Mouse (Mus musculus): ENCODE measurements at regions not wholly inside any gene's neighbourhood (a gene's known extent, or its start where the extent isn't known, plus 50 kb on each side); places are given as distances from the start of the nearest gene placed in this dataset.
"Not testable (repeated sequence)": the region's sequence is repeated elsewhere in the genome, so short reads cannot be mapped to it uniquely, and the experiment has no call there.

GRCm38 (mm10) chr6:143443446-143443845, 276.4 kb downstream of the Etnk1 start:
- H3K9me3 ChIP-seq: no peaks in the 10 kb centered on the region
- 89% methylated on average over 6 of the region's 6 CpGs for WGBS
- no peak overlapping the region for H3K4me3 ChIP-seq
- no peak overlapping the region for H3K4me2 ChIP-seq
- H3K27me3 ChIP-seq: 0 out of 2 replicates have a peak, but pooled peaks cover 9% of the 10 kb centered on the region
- H3K36me3 ChIP-seq: no peaks in the 10 kb centered on the region
- no peak overlapping the region for H3K9ac ChIP-seq
- H3K4me1 ChIP-seq (replicated peaks): 0 out of 2 replicates have a peak, but pooled peaks cover 2% of the 10 kb centered on the region
- no peak for ATAC-seq (ENCODE audit: low FRiP score)
- H3K27ac ChIP-seq: no peak overlapping the region

GRCm38 (mm10) chr6:143444782-143445181, 277.8 kb downstream of the Etnk1 start:
- H3K27ac ChIP-seq: no peak overlapping the region
- H3K4me2 ChIP-seq: no peak overlapping the region
- H3K4me3 ChIP-seq: no peak overlapping the region
- ATAC-seq (ENCODE audit: low FRiP score): no peak
- H3K4me1 ChIP-seq (replicated peaks): no peaks in the 10 kb centered on the region
- no peak overlapping the region for H3K9ac ChIP-seq
- no peaks in the 10 kb centered on the region for H3K36me3 ChIP-seq
- WGBS: 85% methylated on average over 3 of the region's 3 CpGs
- H3K9me3 ChIP-seq: no peaks in the 10 kb centered on the region
- H3K27me3 ChIP-seq: 0 out of 2 replicates have a peak, but pooled peaks cover 9% of the 10 kb centered on the region

- H3K4me1 ChIP-seq (replicated peaks): no peaks in the 10 kb centered on the region
- no peak overlapping the region for H3K4me3 ChIP-seq
- no peak overlapping the region for H3K27ac ChIP-seq
- no peak overlapping the region for H3K9ac ChIP-seq
- no peaks in the 10 kb centered on the region for H3K9me3 ChIP-seq
- 84% methylated on average over 13 of the region's 13 CpGs for WGBS
- no peaks in the 10 kb centered on the region for H3K36me3 ChIP-seq
- no peak overlapping the region for H3K4me2 ChIP-seq
- H3K27me3 ChIP-seq: 0 out of 2 replicates have a peak, but pooled peaks cover 9% of the 10 kb centered on the region
- ATAC-seq (ENCODE audit: low FRiP score): no peak
These were observed 279.0 kb downstream of the Etnk1 start for GRCm38 (mm10) chr6:143445834-143446552.

GRCm38 (mm10) chr6:143447060-143447459, 280.0 kb downstream of the Etnk1 start:
- H3K4me2 ChIP-seq: no peak overlapping the region
- H3K9me3 ChIP-seq: no peaks in the 10 kb centered on the region
- no peaks in the 10 kb centered on the region for H3K36me3 ChIP-seq
- H3K4me3 ChIP-seq: no peak overlapping the region
- H3K27ac ChIP-seq: no peak overlapping the region
- 0 out of 2 replicates have a peak, but pooled peaks cover 9% of the 10 kb centered on the region for H3K27me3 ChIP-seq
- no peak for ATAC-seq (ENCODE audit: low FRiP score)
- WGBS: 59% methylated on average over 5 of the region's 5 CpGs
- H3K4me1 ChIP-seq (replicated peaks): no peaks in the 10 kb centered on the region
- H3K9ac ChIP-seq: no peak overlapping the region

- WGBS: 80% methylated on average over 4 of the region's 4 CpGs
- 0 out of 2 replicates have a peak, but pooled peaks cover 6% of the 10 kb centered on the region for H3K27me3 ChIP-seq
- ATAC-seq (ENCODE audit: low FRiP score): no peak
- H3K4me3 ChIP-seq: no peak overlapping the region
- no peak overlapping the region for H3K27ac ChIP-seq
- H3K4me2 ChIP-seq: no peak overlapping the region
- no peaks in the 10 kb centered on the region for H3K36me3 ChIP-seq
- no peaks in the 10 kb centered on the region for H3K9me3 ChIP-seq
- H3K4me1 ChIP-seq (replicated peaks): no peaks in the 10 kb centered on the region
- no peak overlapping the region for H3K9ac ChIP-seq
These were observed 282.1 kb downstream of the Etnk1 start for GRCm38 (mm10) chr6:143449071-143449470.

GRCm38 (mm10) chr6:143451869-143452268, 284.8 kb downstream of the Etnk1 start:
- H3K9me3 ChIP-seq: no peaks in the 10 kb centered on the region
- no peak overlapping the region for H3K27ac ChIP-seq
- 97% methylated on average over 6 of the region's 6 CpGs for WGBS
- H3K4me2 ChIP-seq: no peak overlapping the region
- no peak overlapping the region for H3K4me3 ChIP-seq
- no peaks in the 10 kb centered on the region for H3K27me3 ChIP-seq
- H3K4me1 ChIP-seq (replicated peaks): no peaks in the 10 kb centered on the region
- no peak overlapping the region for H3K9ac ChIP-seq
- no peaks in the 10 kb centered on the region for H3K36me3 ChIP-seq
- no peak for ATAC-seq (ENCODE audit: low FRiP score)

GRCm38 (mm10) chr6:143454695-143455218, 287.7 kb downstream of the Etnk1 start:
- H3K4me3 ChIP-seq: no peak overlapping the region

GRCm38 (mm10) chr6:143464907-143465537, 298.0 kb downstream of the Etnk1 start:
- Histone ChIP-seq H3K4me1 (replicated peaks) (no peaks in the 10 kb centered on the region), H3K27ac (no peak overlapping the region), H3K36me3 (no peaks in the 10 kb centered on the region), H3K9me3 (no peaks in the 10 kb centered on the region), H3K9ac (no peak overlapping the region), H3K4me3 (no peak overlapping the region), H3K4me2 (no peak overlapping the region), H3K27me3 (no peaks in the 10 kb centered on the region)
- WGBS: 78% methylated on average over 12 of the region's 12 CpGs
- ATAC-seq (ENCODE audit: low FRiP score): no peak

More at GRCm38 (mm10) chr6:143454695-143455218, 287.7 kb downstream of the Etnk1 start:
- no peak overlapping the region for H3K4me2 ChIP-seq
- 94% methylated on average over 9 of the region's 9 CpGs for WGBS
- H3K9me3 ChIP-seq: no peaks in the 10 kb centered on the region
- H3K36me3 ChIP-seq: no peaks in the 10 kb centered on the region
- ATAC-seq (ENCODE audit: low FRiP score): no peak
- H3K4me1 ChIP-seq (replicated peaks): no peaks in the 10 kb centered on the region
- no peak overlapping the region for H3K9ac ChIP-seq
- no peaks in the 10 kb centered on the region for H3K27me3 ChIP-seq
- no peak overlapping the region for H3K27ac ChIP-seq

GRCm38 (mm10) chr6:143472676-143473075, 305.7 kb downstream of the Etnk1 start:
- not testable (repeated sequence) for H3K4me1 ChIP-seq (replicated peaks); H3K9me3 ChIP-seq; H3K27me3 ChIP-seq; H3K4me3 ChIP-seq; H3K27ac ChIP-seq; H3K4me2 ChIP-seq; H3K9ac ChIP-seq; ATAC-seq (ENCODE audit: low FRiP score); H3K36me3 ChIP-seq
- WGBS: 97% methylated on average over 12 of the region's 12 CpGs

GRCm38 (mm10) chr6:143474396-143474795, 307.4 kb downstream of the Etnk1 start:
- no peaks in the 10 kb centered on the region for H3K4me1 ChIP-seq (replicated peaks)
- no peaks in the 10 kb centered on the region for H3K27me3 ChIP-seq
- 79% methylated on average over 5 of the region's 5 CpGs for WGBS
- H3K4me2 ChIP-seq: no peak overlapping the region
- H3K9me3 ChIP-seq: no peaks in the 10 kb centered on the region
- H3K4me3 ChIP-seq: no peak overlapping the region
- H3K36me3 ChIP-seq: no peaks in the 10 kb centered on the region
- H3K27ac ChIP-seq: no peak overlapping the region
- no peak for ATAC-seq (ENCODE audit: low FRiP score)
- H3K9ac ChIP-seq: no peak overlapping the region

GRCm38 (mm10) chr6:143475296-143475695, 308.3 kb downstream of the Etnk1 start:
- no peak for ATAC-seq (ENCODE audit: low FRiP score)
- Histone ChIP-seq H3K27me3 (no peaks in the 10 kb centered on the region), H3K4me1 (replicated peaks) (no peaks in the 10 kb centered on the region), H3K36me3 (no peaks in the 10 kb centered on the region), H3K4me3 (no peak overlapping the region), H3K9me3 (no peaks in the 10 kb centered on the region), H3K4me2 (no peak overlapping the region), H3K27ac (no peak overlapping the region), H3K9ac (no peak overlapping the region)
- 82% methylated on average over 7 of the region's 7 CpGs for WGBS

- Histone ChIP-seq H3K27ac (no peak overlapping the region), H3K4me3 (no peak overlapping the region), H3K4me1 (replicated peaks) (no peaks in the 10 kb centered on the region), H3K4me2 (no peak overlapping the region), H3K9ac (no peak overlapping the region), H3K9me3 (no peaks in the 10 kb centered on the region), H3K27me3 (no peaks in the 10 kb centered on the region), H3K36me3 (no peaks in the 10 kb centered on the region)
- WGBS: 93% methylated on average over 2 of the region's 2 CpGs
- no peak for ATAC-seq (ENCODE audit: low FRiP score)
These were observed 310.4 kb downstream of the Etnk1 start for GRCm38 (mm10) chr6:143477396-143477795.
